Mouse (Mus musculus): ENCODE results near the gene Cldnd2.

DNA sequence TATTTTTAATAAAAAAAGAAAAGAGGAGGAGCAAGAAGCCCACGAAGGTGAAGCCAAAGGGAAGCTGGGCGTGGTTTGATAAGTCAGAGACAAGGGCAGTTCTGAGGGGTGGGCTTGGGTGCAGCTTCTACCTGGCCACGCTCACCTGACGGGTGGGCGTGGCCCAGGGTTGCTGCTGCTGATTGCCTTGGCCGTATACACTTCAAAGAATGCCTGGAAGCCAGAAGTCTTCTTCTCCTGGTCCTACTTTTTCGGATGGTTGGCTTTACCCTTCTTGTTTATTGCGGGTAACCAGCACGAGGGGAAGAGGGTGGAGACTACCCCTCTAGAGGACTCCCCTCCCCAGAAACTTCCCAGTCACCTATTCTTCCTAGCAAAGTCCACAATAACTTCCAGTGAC, 2.1 kb downstream of the Cldnd2 start:
- TF ChIP-seq CEBPB (IDR thresholded peaks at IDR 0.05; ENCODE audit: low read depth): no peak
- no peak for TF ChIP-seq CTCF (IDR thresholded peaks at IDR 0.05; ENCODE audit: control insufficient read depth, insufficient read depth, insufficient read length)
- no peak for TF ChIP-seq FOSL1 (IDR thresholded peaks at IDR 0.05; ENCODE audit: insufficient read depth, low read length, poor library complexity, severe bottlenecking)
- no peak for TF ChIP-seq USF1 (IDR thresholded peaks at IDR 0.05; ENCODE audit: low read depth)
- no peak for TF ChIP-seq MYOG (IDR thresholded peaks at IDR 0.05; ENCODE audit: control insufficient read depth, extremely low read depth, insufficient read length)
- no peak for TF ChIP-seq MAX (IDR thresholded peaks at IDR 0.05)

All from C2C12 (cell line).